Mouse (Mus musculus) lung, postnatal 0 days (tissue): ENCODE data around the gene Adamts3. TPM values are rescaled to one million over a fixed set of nuclear protein-coding genes. Genes with fewer than 3 reads are reported as not detected.

Experiments used
- ATAC-seq: fragments of 200-750 bp; cut with Nextera tagmentation; 2 replicates; pipeline ENCODE4 v1.8.0; 2017; ENCODE audit warnings: moderate library complexity
- DNase-seq: peaks from one replicate; pipeline ENCODE4 v3.0.0-alpha.2; 2016; ENCODE audit warnings: low spot score
- H3K27ac ChIP-seq: fragments of 300-500 bp; sonication (generic); 2 replicates; pipeline ENCODE4 v1.5.1; 2014; ENCODE audit warnings: antibody characterized with exemption, mild to moderate bottlenecking, low read length, mixed read lengths
- H3K27me3 ChIP-seq: fragments of 300-500 bp; sonication (generic); replicated peaks from 2 replicates; pipeline ENCODE4 v1.6.1; 2014; ENCODE audit warnings: low read length, mixed read lengths; ENCODE audit not compliant: insufficient read depth
- H3K36me3 ChIP-seq: fragments of 300-500 bp; sonication (generic); 2 replicates; pipeline ENCODE4 v1.6.1; 2014; ENCODE audit warnings: low read length, mixed read lengths; ENCODE audit not compliant: insufficient read depth
- H3K4me1 ChIP-seq: fragments of 300-500 bp; sonication (generic); 2 replicates; pipeline ENCODE4 v1.6.1; 2014; ENCODE audit warnings: antibody characterized with exemption, low read depth, low read length, mixed read lengths; ENCODE audit not compliant: insufficient read depth
- H3K4me2 ChIP-seq: fragments of 300-500 bp; sonication (generic); replicated peaks from 2 replicates; pipeline ENCODE4 v1.6.1; 2014; ENCODE audit warnings: low read depth, mild to moderate bottlenecking, low read length, moderate library complexity, mixed read lengths
- H3K4me3 ChIP-seq: fragments of 300-500 bp; sonication (generic); 2 replicates; pipeline ENCODE4 v1.5.1; 2014; ENCODE audit warnings: low read depth, low read length
- H3K9ac ChIP-seq: fragments of 300-500 bp; sonication (generic); replicated peaks from 2 replicates; pipeline ENCODE4 v1.6.1; 2014; ENCODE audit warnings: low read depth, mild to moderate bottlenecking
- H3K9me3 ChIP-seq: fragments of 300-500 bp; sonication (generic); 2 replicates; pipeline ENCODE4 v1.6.1; 2016; ENCODE audit warnings: low read length, mixed read lengths
- CTCF ChIP-seq: IDR thresholded peaks from 2 replicates; pipeline ENCODE4 v1.5.1; 2016; ENCODE audit warnings: antibody characterized with exemption, mild to moderate bottlenecking
- EP300 ChIP-seq: IDR thresholded peaks from 2 replicates; pipeline ENCODE4 v1.6.1; 2016; ENCODE audit warnings: antibody characterized with exemption, mild to moderate bottlenecking, control low read depth
- WGBS: fragments of 180-500 bp; shearing (Covaris S2); extraction: QIAGEN DNeasy Blood & Tissue Kit; methylation state at CpG from one replicate; pipeline ENCODE4 v1.1.7; 2014; 5-methylcytosine and 5-hydroxymethylcytosine counted together
- polyA plus RNA-seq: library from polyadenylated mRNA; unstranded; fragments of >200 nt; fragmentation: Nextera tagmentation; extraction: Ambion mirVana; gene quantifications from 2 replicates; pipeline ENCODE4 v1.2.1, GENCODE M21; 2015

Gene Adamts3
- polyA plus RNA-seq, 1 experiment from 2014 or later, result 1.2 TPM

DNA sequence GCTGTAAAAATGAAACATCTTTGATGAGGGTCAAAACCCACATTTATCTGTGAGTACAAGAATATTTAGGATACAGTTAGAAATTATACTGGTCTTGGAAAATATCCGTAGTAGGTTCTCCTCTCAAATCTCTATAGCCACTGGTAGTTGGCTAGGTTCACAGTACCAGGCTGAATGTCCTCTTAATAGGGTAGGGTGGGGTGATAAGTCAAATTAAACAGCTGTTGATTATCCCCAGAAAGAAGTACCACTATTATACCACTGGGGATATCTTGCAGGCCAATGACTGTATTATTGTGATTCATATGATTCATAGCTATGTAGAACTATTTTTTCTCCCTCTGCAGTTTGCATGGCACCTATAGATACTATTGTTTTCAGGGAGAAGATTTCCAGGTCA lies 228.8 kb downstream of the Adamts3 start:
- TF ChIP-seq EP300 (no peak), CTCF (no peak)
- no peak for ATAC-seq
- Histone ChIP-seq H3K27me3 (no peaks in the 10 kb centered on the region), H3K4me2 (no peak overlapping the region), H3K4me1 (no peaks in the 10 kb centered on the region), H3K9me3 (no peaks in the 10 kb centered on the region), H3K36me3 (no peaks in the 10 kb centered on the region), H3K27ac (no peak overlapping the region), H3K4me3 (no peak overlapping the region), H3K9ac (no peak overlapping the region)
- 55% methylated on average over 1 of the region's 1 CpGs for WGBS
- no peak for DNase-seq

DNA sequence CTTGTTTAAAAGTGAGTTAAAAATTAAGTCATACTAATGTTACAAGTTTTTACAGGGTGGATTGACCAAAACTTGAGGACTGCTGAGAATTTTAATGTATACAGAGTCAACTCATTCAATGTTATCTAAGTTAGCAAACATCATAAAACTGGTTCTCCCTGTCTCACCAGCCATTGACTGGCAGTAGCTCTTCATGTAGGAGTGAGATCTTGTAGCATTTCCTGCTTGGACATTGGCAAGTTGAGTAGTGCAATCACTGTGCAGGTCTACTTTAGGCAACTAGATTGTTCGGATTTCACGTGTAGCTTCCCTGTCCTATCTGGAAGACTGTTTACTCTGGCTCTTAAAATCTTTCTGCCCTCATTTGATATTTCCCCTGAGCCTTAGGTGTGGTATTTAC lies 229.3 kb downstream of the Adamts3 start:
- ATAC-seq, result peak; percentile 83
- no peaks in the 10 kb centered on the region for H3K27me3 ChIP-seq
- TF ChIP-seq EP300 (peak; percentile 38; the same call in 1 of the 2 replicates), CTCF (no peak)

DNA sequence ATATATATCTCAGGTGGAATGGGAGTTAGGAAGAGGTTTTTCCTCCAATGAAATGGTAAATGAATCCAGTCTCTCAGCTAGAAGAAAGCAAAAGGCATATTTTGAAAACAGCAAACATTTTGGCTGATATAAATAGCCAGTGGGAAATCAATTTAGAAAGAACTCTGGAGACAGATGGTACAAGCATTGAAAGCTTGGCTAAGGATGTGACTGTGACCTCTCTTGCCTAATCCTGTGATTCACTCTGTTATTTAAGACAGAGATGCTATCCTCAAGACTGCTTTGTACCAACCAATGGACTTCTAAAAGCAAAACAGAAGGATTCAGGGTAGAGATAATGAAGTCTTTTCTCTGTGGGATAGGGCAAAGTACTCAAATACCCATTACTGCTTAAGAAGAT lies 236.2 kb downstream of the Adamts3 start:
- ATAC-seq (no peak), DNase-seq (peak; percentile 9)
- Histone ChIP-seq H3K27ac (no peak overlapping the region), H3K4me1 (no peaks in the 10 kb centered on the region), H3K9ac (no peak overlapping the region), H3K9me3 (no peaks in the 10 kb centered on the region), H3K4me3 (no peak overlapping the region), H3K27me3 (no peaks in the 10 kb centered on the region), H3K4me2 (no peak overlapping the region), H3K36me3 (no peaks in the 10 kb centered on the region)
- no peak for TF ChIP-seq EP300
- no peak for TF ChIP-seq CTCF

More for the DNA sequence above, 229.3 kb downstream of the Adamts3 start:
- Histone ChIP-seq H3K36me3 (no peaks in the 10 kb centered on the region), H3K4me1 (no peaks in the 10 kb centered on the region), H3K9ac (no peak overlapping the region), H3K27ac (no peak overlapping the region), H3K4me3 (no peak overlapping the region), H3K4me2 (no peak overlapping the region), H3K9me3 (no peaks in the 10 kb centered on the region)
- 51% methylated on average over 2 of the region's 2 CpGs for WGBS
- DNase-seq, result peak; percentile 66

DNA sequence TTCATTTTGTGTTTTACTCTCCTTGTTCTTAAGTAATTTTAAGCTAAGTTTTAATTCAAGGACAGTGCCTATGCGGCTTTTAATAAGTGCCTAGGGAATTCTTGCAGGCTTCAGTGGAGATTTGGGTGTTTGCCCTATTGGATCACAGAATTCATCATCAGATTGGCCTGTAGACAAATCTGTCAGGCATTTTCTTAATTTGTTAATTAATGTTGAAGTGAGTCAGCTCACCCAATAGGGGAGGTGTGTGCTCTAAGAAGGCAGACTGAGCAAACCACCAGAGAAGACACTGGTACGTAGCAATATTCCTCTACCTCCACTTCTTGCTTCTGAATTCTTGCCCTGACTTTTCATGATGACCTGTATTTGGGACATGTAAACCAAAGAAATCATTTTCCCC lies 247.7 kb downstream of the Adamts3 start:
- TF ChIP-seq EP300, result no peak
- no peak for TF ChIP-seq CTCF
- Histone ChIP-seq H3K9ac (no peak overlapping the region), H3K36me3 (no peaks in the 10 kb centered on the region), H3K9me3 (no peaks in the 10 kb centered on the region), H3K27me3 (no peaks in the 10 kb centered on the region), H3K27ac (no peak overlapping the region), H3K4me1 (no peaks in the 10 kb centered on the region), H3K4me2 (no peak overlapping the region), H3K4me3 (no peak overlapping the region)
- 79% methylated on average over 2 of the region's 2 CpGs for WGBS
- no peak for ATAC-seq
- no peak for DNase-seq

DNA sequence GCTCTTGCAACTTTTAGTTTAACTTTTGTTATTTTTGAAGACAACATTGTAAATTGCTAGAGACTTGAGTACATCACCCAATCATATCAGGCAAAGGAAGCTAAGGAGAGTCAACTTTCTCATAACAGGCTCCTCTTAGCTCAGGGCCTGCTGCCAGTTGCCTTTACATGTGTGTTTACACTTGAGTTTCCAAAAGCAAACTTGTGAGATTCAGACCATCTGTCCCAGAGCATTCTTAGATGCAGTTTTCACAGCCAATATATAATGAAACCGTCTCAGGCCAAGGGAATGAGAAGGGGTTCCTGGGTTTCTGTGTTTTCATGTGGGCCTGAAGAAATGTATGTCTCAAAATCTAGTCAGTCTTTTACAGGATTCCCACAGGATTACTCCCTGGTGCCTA lies 251.5 kb downstream of the Adamts3 start:
- no peak overlapping the region for H3K9ac ChIP-seq
- H3K4me2 ChIP-seq, result no peak overlapping the region
- no peak for TF ChIP-seq CTCF
- no peak for TF ChIP-seq EP300
- no peaks in the 10 kb centered on the region for H3K4me1 ChIP-seq
- DNase-seq, result peak; percentile 7
- WGBS, result 38% methylated on average over 1 of the region's 1 CpGs
- ATAC-seq, result no peak
- H3K27me3 ChIP-seq, result no peaks in the 10 kb centered on the region
- H3K27ac ChIP-seq, result no peak overlapping the region
- no peaks in the 10 kb centered on the region for H3K9me3 ChIP-seq
- H3K36me3 ChIP-seq, result no peaks in the 10 kb centered on the region
- no peak overlapping the region for H3K4me3 ChIP-seq
